Mouse (Mus musculus) embryonic facial prominence, embryonic 13.5 days (tissue): ENCODE data around the gene Erp44. TPM values are rescaled to one million over a fixed set of nuclear protein-coding genes. Genes with fewer than 3 reads are reported as not detected.

ENCODE experiments used
- ATAC-seq: fragments of 200-750 bp; cut with Nextera tagmentation; 2 replicates; pipeline ENCODE4 v1.8.0; 2017; ENCODE audit warnings: low read depth; ENCODE audit not compliant: insufficient number of reproducible peaks, insufficient read depth, low FRiP score, low TSS enrichment
- H3K27ac ChIP-seq: fragments of 300-500 bp; sonication (generic); 2 replicates; pipeline ENCODE4 v1.5.1; 2015; ENCODE audit warnings: moderate library complexity, mild to moderate bottlenecking, inconsistent platforms
- H3K27me3 ChIP-seq: fragments of 300-500 bp; sonication (generic); 2 replicates; pipeline ENCODE4 v1.6.1; 2015; ENCODE audit warnings: mild to moderate bottlenecking, inconsistent platforms
- H3K36me3 ChIP-seq: fragments of 300-500 bp; sonication (generic); 2 replicates; pipeline ENCODE4 v1.6.1; 2015; ENCODE audit warnings: mild to moderate bottlenecking, inconsistent platforms
- H3K4me1 ChIP-seq: fragments of 300-500 bp; sonication (generic); 2 replicates; pipeline ENCODE4 v1.6.1; 2015; ENCODE audit warnings: inconsistent platforms
- H3K4me2 ChIP-seq: fragments of 300-500 bp; sonication (generic); 2 replicates; pipeline ENCODE4 v1.6.1; 2015; ENCODE audit warnings: moderate library complexity, mild to moderate bottlenecking, inconsistent platforms
- H3K4me3 ChIP-seq: fragments of 300-500 bp; sonication (generic); 2 replicates; pipeline ENCODE4 v1.5.1; 2015; ENCODE audit warnings: mild to moderate bottlenecking, inconsistent platforms
- H3K9ac ChIP-seq: fragments of 300-500 bp; sonication (generic); 2 replicates; pipeline ENCODE4 v1.6.1; 2015; ENCODE audit warnings: mild to moderate bottlenecking, inconsistent platforms
- H3K9me3 ChIP-seq: fragments of 300-500 bp; sonication (generic); 2 replicates; pipeline ENCODE4 v1.6.1; 2016; ENCODE audit warnings: inconsistent platforms
- WGBS: fragments of 180-500 bp; shearing (Covaris S2); methylation state at CpG from one replicate; pipeline ENCODE4 v1.1.7; 2015; ENCODE audit warnings: mixed read lengths; 5-methylcytosine and 5-hydroxymethylcytosine counted together
- polyA plus RNA-seq: library from polyadenylated mRNA; unstranded; fragments of >200 nt; fragmentation: Nextera tagmentation; extraction: Ambion mirVana; gene quantifications from 2 replicates; pipeline ENCODE4 v1.2.1, GENCODE M21; 2015

Gene Erp44
- polyA plus RNA-seq, 1 experiment from 2014 or later: 80.8 TPM

GRCm38 (mm10) chr4:48236721-48237120 lies 42.6 kb downstream of the Erp44 start:
- no peak for ATAC-seq
- Histone ChIP-seq H3K27ac (no peak overlapping the region), H3K27me3 (no peaks in the 10 kb centered on the region), H3K4me2 (no peak overlapping the region), H3K9me3 (no peaks in the 10 kb centered on the region), H3K4me1 (no peaks in the 10 kb centered on the region), H3K36me3 (peaks cover 10% of the 10 kb centered on the region), H3K4me3 (no peak overlapping the region), H3K9ac (no peak overlapping the region)
- WGBS: 82% methylated on average over 3 of the region's 3 CpGs

DNA sequence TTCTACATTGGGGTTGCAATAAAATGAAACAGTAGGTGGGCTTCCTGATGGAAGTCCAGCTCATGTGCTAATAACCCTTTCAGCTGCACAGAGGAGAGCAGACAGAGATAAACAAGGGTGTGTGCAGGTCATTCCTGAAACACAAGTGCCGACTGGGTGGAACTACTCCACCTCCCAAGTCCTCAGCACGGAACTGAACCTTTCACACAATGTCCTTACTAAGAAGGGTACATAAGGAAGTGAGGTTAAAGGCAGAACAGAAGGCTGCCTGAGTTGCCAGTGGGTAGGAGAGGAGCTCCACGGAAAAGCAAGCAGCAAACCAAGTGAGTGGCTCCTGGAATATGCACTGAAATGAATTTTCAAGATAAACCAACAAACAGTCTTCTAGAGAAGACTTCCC lies 52.6 kb downstream of the Erp44 start:
- H3K4me2 ChIP-seq: no peak overlapping the region
- no peak overlapping the region for H3K9ac ChIP-seq
- H3K9me3 ChIP-seq: no peaks in the 10 kb centered on the region
- H3K27me3 ChIP-seq: no peaks in the 10 kb centered on the region
- H3K27ac ChIP-seq: no peak overlapping the region
- ATAC-seq: no peak
- 73% methylated on average over 3 of the region's 3 CpGs for WGBS
- H3K4me3 ChIP-seq: no peak overlapping the region
- H3K36me3 ChIP-seq: no peaks in the 10 kb centered on the region
- H3K4me1 ChIP-seq: no peaks in the 10 kb centered on the region

DNA sequence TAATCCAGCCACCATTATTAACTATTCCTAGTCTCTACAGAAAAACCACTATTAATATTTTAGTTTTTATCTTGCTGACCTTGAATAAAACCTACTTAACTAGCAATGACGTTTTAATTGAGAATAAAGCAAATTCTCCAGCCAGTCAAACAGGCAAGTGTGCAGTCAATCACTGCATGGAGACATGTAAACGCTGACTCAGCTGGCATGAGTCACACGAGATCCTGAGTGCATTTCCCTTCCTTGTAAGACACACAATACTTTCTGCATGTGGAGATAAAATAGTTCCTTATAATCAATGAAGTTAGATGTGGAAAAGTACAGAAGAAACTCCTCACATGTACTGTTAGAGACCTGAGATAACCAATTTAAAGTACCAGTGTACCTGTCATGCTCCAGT lies 53.8 kb downstream of the Erp44 start:
- Histone ChIP-seq H3K4me2 (no peak overlapping the region), H3K4me1 (no peaks in the 10 kb centered on the region), H3K4me3 (no peak overlapping the region), H3K36me3 (no peaks in the 10 kb centered on the region), H3K9ac (no peak overlapping the region), H3K27me3 (no peaks in the 10 kb centered on the region), H3K9me3 (no peaks in the 10 kb centered on the region), H3K27ac (no peak overlapping the region)
- no peak for ATAC-seq
- WGBS: 53% methylated on average over 3 of the region's 3 CpGs

DNA sequence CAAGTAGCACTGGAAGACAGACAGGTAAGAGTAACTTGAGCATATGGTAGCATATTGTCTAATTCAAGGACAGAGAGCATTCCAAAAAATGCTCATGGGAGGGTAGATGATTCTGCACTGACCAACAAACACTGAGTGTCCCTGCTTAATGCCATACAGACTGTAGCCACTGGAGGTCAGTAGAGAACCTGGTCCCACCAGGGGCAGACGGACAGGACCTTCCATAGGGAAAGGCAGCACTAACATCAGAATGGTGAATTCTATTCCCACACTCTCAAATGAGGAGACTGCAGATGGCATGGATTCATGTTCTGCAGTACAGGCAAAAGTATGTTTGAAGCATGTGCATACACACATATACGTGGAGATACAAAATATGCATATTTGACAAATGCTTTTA lies 54.2 kb downstream of the Erp44 start:
- H3K4me2 ChIP-seq: no peak overlapping the region
- ATAC-seq: no peak
- H3K4me1 ChIP-seq: no peaks in the 10 kb centered on the region
- 25% methylated on average over 2 of the region's 2 CpGs for WGBS
- H3K9ac ChIP-seq: no peak overlapping the region
- H3K27ac ChIP-seq: no peak overlapping the region
- no peak overlapping the region for H3K4me3 ChIP-seq
- H3K36me3 ChIP-seq: no peaks in the 10 kb centered on the region
- no peaks in the 10 kb centered on the region for H3K27me3 ChIP-seq
- no peaks in the 10 kb centered on the region for H3K9me3 ChIP-seq

DNA sequence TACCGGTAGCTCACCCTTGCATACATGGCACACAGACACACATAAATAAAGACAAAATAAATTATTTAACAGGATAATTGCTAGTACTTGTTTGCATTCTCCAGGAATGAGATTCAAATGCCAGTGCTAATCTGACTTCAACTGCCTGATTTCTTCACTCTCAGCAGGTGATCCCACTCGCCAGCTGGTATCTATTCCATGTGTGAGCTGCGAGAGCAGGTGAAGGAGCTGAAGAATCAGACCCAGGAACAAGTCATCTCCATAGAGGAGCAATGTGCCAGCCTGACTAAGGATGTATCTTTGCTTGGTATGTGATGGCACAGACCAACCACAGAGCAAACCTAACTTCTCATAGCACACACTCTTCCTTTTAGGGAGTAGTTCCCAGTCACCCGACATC lies 75.8 kb downstream of the Erp44 start:
- Histone ChIP-seq H3K9ac (no peak overlapping the region), H3K27me3 (no peaks in the 10 kb centered on the region), H3K4me3 (no peak overlapping the region), H3K4me2 (no peak overlapping the region), H3K27ac (no peak overlapping the region), H3K9me3 (no peaks in the 10 kb centered on the region), H3K4me1 (no peaks in the 10 kb centered on the region), H3K36me3 (peaks cover 38% of the 10 kb centered on the region)
- 90% methylated on average over 4 of the region's 4 CpGs for WGBS
- ATAC-seq: no peak

DNA sequence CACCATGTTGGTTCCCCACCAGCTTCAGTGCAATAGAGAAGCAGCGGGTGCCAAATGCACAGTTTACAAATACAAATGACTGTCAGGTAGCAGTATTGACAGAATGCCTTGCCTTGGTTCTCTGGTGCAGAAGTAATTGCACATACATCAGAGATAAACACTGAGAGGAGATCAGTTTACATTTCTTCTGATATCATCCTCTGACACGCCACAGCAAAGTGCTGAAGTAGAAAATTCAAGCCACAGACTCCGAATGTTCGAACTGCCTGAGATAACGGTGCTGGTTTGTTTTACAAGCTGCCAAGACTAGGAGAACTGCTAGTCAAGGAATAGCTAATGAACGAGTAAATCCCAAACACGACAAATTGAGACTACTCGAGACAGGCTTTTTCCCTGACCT lies 80.9 kb downstream of the Erp44 start:
- Histone ChIP-seq H3K4me2 (no peak overlapping the region), H3K4me3 (no peak overlapping the region), H3K27ac (no peak overlapping the region), H3K36me3 (peaks cover 44% of the 10 kb centered on the region), H3K4me1 (no peaks in the 10 kb centered on the region), H3K9me3 (no peaks in the 10 kb centered on the region), H3K9ac (no peak overlapping the region), H3K27me3 (no peaks in the 10 kb centered on the region)
- ATAC-seq: no peak
- WGBS: 86% methylated on average over 8 of the region's 8 CpGs

GRCm38 (mm10) chr4:48197925-48198324 lies 81.4 kb downstream of the Erp44 start:
- 89% methylated on average over 3 of the region's 3 CpGs for WGBS

DNA sequence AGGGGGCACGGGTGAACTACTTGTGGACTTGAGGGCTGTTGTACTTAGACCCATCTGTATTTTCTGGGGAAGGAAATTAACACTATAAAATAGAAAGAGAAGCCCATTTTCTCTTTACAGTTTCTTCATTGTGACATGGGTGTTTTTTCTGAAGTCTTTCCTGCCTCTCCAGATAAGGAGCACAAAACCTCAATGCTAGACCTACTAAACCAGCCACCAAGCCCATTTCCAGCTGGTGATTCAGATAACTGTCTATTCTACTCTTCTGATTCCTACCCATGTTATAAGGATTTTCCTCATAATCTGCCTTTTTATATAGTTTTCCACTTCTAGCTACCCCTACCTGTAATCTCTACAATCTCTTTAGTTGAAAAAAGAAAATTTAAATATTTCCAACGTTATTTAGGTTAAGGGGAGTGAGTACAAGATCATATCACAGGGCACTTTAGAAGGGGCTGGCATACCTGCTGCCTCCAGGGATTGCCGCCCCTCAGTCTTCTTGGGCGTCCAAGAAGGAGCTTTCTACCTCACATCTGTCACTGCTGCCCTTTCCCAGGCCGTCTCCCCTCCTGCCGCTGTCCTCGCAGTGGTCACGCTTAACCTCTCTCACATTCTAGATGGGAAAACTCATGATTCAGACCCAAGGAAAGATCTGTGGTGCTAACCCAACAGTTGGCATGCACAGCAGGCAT lies 97.1 kb downstream of the Erp44 start:
- Histone ChIP-seq H3K4me1 (no peaks in the 10 kb centered on the region), H3K9ac (no peak overlapping the region), H3K4me3 (no peak overlapping the region), H3K27ac (no peak overlapping the region), H3K4me2 (no peak overlapping the region), H3K9me3 (no peaks in the 10 kb centered on the region), H3K27me3 (no peaks in the 10 kb centered on the region), H3K36me3 (peaks cover 31% of the 10 kb centered on the region)
- ATAC-seq: no peak
- 85% methylated on average over 8 of the region's 8 CpGs for WGBS

More at GRCm38 (mm10) chr4:48197925-48198324, 81.4 kb downstream of the Erp44 start:
- Histone ChIP-seq H3K9me3 (no peaks in the 10 kb centered on the region), H3K4me2 (no peak overlapping the region), H3K4me1 (no peaks in the 10 kb centered on the region), H3K27ac (no peak overlapping the region), H3K36me3 (peaks cover 40% of the 10 kb centered on the region), H3K9ac (no peak overlapping the region), H3K4me3 (no peak overlapping the region), H3K27me3 (no peaks in the 10 kb centered on the region)
- ATAC-seq: no peak

- Histone ChIP-seq H3K9me3 (no peaks in the 10 kb centered on the region), H3K27me3 (no peaks in the 10 kb centered on the region), H3K4me1 (no peaks in the 10 kb centered on the region), H3K4me3 (no peak overlapping the region), H3K4me2 (no peak overlapping the region), H3K36me3 (peaks cover 31% of the 10 kb centered on the region), H3K27ac (no peak overlapping the region), H3K9ac (no peak overlapping the region)
- ATAC-seq: no peak
- 77% methylated on average over 6 of the region's 6 CpGs for WGBS
Observed at GRCm38 (mm10) chr4:48181366-48181765, 98.0 kb downstream of the Erp44 start.

GRCm38 (mm10) chr4:48180922-48181321 lies 98.4 kb downstream of the Erp44 start:
- Histone ChIP-seq H3K4me3 (no peak overlapping the region), H3K27ac (no peak overlapping the region), H3K36me3 (peaks cover 31% of the 10 kb centered on the region), H3K9me3 (no peaks in the 10 kb centered on the region), H3K4me2 (no peak overlapping the region), H3K9ac (no peak overlapping the region), H3K4me1 (no peaks in the 10 kb centered on the region), H3K27me3 (no peaks in the 10 kb centered on the region)
- no peak for ATAC-seq
- 35% methylated on average over 2 of the region's 2 CpGs for WGBS

GRCm38 (mm10) chr4:48175666-48176065 lies 103.7 kb downstream of the Erp44 start:
- 94% methylated on average over 3 of the region's 3 CpGs for WGBS
- Histone ChIP-seq H3K4me2 (no peak overlapping the region), H3K9me3 (no peaks in the 10 kb centered on the region), H3K27ac (no peak overlapping the region), H3K9ac (no peak overlapping the region), H3K27me3 (no peaks in the 10 kb centered on the region), H3K4me3 (no peak overlapping the region), H3K4me1 (no peaks in the 10 kb centered on the region), H3K36me3 (peaks cover 5% of the 10 kb centered on the region)
- no peak for ATAC-seq

GRCm38 (mm10) chr4:48163851-48164250 lies 115.5 kb downstream of the Erp44 start:
- Histone ChIP-seq H3K4me3 (no peak overlapping the region), H3K27me3 (no peaks in the 10 kb centered on the region), H3K27ac (no peak overlapping the region), H3K36me3 (peaks cover 40% of the 10 kb centered on the region), H3K9me3 (no peaks in the 10 kb centered on the region), H3K4me2 (no peak overlapping the region), H3K4me1 (no peaks in the 10 kb centered on the region), H3K9ac (no peak overlapping the region)
- ATAC-seq: no peak
- WGBS: 84% methylated on average over 5 of the region's 5 CpGs
